Mouse (Mus musculus): Measurements from ENCODE around the gene Zfp592.
"Not testable (repeated sequence)": the region's sequence is repeated elsewhere in the genome, so short reads cannot be mapped to it uniquely, and the experiment has no call there.

Zfp592 gene

DNA sequence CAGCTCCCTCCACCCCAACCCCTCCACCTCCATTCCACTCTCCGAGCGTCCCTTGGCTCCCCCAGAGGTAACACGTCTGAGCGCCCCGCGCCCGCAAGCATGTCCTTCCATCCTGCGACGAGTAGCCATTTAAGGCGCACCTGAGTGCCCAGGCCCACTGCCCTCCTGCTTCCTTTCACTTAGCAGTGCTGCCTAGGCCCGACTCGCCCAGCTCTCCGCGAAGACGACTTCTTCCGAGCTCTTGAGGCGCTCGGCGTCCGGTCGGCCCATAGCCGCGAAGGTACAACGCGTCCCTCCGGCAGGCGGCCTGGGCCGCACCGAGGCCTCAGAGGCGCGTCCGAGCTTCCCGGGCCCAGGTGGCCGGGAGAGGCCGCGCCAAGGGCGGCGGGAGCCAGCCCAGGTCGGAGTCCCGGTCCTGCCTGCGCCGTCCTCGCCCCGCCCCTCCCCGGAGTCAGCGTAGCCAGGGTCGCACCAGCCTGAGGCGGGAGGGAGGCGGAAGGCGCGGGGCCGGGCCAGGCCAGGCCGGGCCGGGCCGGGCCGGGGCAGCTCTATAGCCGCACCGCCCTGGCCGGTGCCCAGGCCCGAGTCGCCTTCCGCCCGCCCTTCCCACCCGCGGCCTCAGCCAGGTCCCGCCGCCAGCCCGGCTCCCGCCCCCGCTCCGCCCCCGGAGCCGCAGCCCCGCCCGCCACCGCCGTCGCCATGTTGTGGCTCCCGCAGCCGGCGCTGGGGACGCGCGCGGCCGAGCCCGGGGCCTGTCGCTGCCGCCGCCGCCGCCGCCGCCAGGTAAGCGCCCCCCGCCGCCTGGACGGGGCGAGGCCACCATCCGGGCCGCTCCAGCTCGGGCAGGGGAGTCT is at the start of gene Zfp592:
Zfp592 (plus strand) TSS at position 702 of the 854 bp plus-strand sequence.
- peak; percentile 81 for ATAC-seq (ENCODE audit: insufficient number of reproducible peaks, low FRiP score, low TSS enrichment)

- peak; percentile 100 for ATAC-seq (ENCODE audit: insufficient number of reproducible peaks, low FRiP score, low TSS enrichment)
Observed at GRCm38 (mm10) chr7:80947445-80948350, 45.8 kb upstream of the Zfp592 start, which contains the start of gene Sec11a. Sec11a (minus strand) TSS chr7:80947780.

GRCm38 (mm10) chr7:80951461-80951860 is 42.0 kb upstream of the Zfp592 start:
- ATAC-seq (ENCODE audit: insufficient number of reproducible peaks, low FRiP score, low TSS enrichment), result no peak

- ATAC-seq (ENCODE audit: insufficient number of reproducible peaks, low FRiP score, low TSS enrichment), result no peak
Observed at GRCm38 (mm10) chr7:80952140-80952539, 41.3 kb upstream of the Zfp592 start.

DNA sequence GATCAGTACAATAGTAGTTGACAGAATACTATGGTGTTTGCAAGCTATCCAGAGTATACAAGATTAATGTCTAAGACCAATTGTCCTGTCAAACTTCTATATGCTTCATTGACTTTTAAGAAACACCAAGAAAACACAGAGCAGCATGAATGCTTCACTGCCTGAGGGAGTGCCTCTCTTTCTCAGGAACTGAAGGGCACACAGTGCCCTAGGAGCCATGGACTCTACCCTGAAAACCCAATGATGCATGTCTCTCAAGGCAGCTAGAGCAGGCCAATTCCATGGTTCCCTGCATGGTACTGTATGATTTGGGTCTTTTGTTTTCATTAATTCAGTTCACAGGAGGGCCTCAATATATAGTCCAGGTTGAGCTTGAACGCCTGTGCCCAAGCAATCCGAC is 39.2 kb upstream of the Zfp592 start:
- no peak for ATAC-seq (ENCODE audit: insufficient number of reproducible peaks, low FRiP score, low TSS enrichment)

GRCm38 (mm10) chr7:80956891-80957290 is 36.6 kb upstream of the Zfp592 start:
- ATAC-seq (ENCODE audit: insufficient number of reproducible peaks, low FRiP score, low TSS enrichment), result no peak

GRCm38 (mm10) chr7:80959003-80959402 is 34.5 kb upstream of the Zfp592 start:
- no peak for ATAC-seq (ENCODE audit: insufficient number of reproducible peaks, low FRiP score, low TSS enrichment)

- ATAC-seq (ENCODE audit: insufficient number of reproducible peaks, low FRiP score, low TSS enrichment), result no peak
Observed at GRCm38 (mm10) chr7:80962799-80963198, 30.7 kb upstream of the Zfp592 start.

DNA sequence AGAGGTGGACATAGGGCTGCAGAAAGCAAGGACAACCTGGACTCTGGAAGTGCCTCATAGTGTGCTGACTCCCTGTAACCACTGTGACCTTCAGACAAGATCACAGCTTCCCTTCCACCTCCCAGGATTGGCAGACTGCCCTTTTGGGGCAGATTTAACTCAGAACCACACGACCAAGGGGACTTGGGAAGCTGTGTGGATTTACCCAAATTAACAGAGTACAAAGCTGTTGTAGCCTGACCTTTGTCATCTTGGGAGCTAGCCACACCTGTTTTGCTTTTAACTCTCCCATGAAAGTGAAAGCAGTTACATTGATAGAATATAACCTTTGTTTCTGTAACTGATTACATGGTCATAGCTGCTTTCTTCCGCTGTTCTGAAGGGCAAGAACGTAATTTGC is 22.6 kb upstream of the Zfp592 start:
- ATAC-seq (ENCODE audit: insufficient number of reproducible peaks, low FRiP score, low TSS enrichment), result no peak

GRCm38 (mm10) chr7:80971419-80971818 is 22.1 kb upstream of the Zfp592 start:
- ATAC-seq (ENCODE audit: insufficient number of reproducible peaks, low FRiP score, low TSS enrichment), result no peak

- ATAC-seq (ENCODE audit: insufficient number of reproducible peaks, low FRiP score, low TSS enrichment), result no peak
Observed at GRCm38 (mm10) chr7:80972082-80972481, 21.4 kb upstream of the Zfp592 start.

- ATAC-seq (ENCODE audit: insufficient number of reproducible peaks, low FRiP score, low TSS enrichment), result not testable (repeated sequence)
Observed at GRCm38 (mm10) chr7:80972920-80973637, 20.4 kb upstream of the Zfp592 start.

GRCm38 (mm10) chr7:80973638-80974015 is 19.9 kb upstream of the Zfp592 start:
- ATAC-seq (ENCODE audit: insufficient number of reproducible peaks, low FRiP score, low TSS enrichment), result not testable (repeated sequence)

DNA sequence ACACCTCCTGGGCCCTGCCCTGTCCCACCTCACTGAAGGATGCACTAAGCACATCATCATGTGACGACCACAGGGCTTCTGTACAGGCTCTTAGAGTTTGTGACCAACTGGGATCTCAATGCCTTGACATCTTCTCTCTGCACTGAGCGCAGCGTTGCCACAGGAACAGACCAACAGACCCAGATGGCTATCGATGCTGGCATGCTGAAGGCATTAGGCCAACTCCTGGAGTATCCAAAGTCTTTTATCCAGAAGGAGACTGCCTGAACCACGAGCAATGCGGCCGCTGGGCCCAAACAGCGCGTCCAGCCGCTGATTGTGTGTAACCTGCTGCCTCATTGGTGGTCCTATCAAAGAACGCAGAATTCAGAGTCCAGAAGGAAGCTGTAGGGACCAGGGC is 12.9 kb upstream of the Zfp592 start:
- no peak; the same call in 1 of the 2 replicates for ATAC-seq (ENCODE audit: insufficient number of reproducible peaks, low FRiP score, low TSS enrichment)

GRCm38 (mm10) chr7:80986458-80987187 is 6.9 kb upstream of the Zfp592 start:
- ATAC-seq (ENCODE audit: insufficient number of reproducible peaks, low FRiP score, low TSS enrichment), result no peak

GRCm38 (mm10) chr7:80987805-80988625 is 5.5 kb upstream of the Zfp592 start:
- no peak for ATAC-seq (ENCODE audit: insufficient number of reproducible peaks, low FRiP score, low TSS enrichment)

DNA sequence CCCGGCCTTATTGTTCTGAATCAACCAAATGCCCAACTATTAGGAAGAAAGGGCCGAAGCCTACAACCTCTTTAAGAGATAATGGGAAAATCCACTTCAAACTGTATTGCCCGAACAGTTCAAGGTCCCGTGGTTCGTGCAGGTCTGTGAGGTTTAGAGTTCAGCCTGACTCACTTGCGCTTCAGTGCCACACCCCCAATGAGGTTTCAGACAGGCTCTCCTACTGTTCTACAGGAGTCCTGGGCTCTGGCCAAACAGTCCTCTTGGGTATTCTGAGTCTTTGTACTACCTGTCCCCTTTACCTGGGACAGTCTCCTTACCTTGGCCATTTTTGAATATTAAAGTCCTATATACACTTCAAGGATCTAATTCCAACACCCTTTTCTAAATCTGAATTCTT is 3.2 kb upstream of the Zfp592 start:
- no peak for ATAC-seq (ENCODE audit: insufficient number of reproducible peaks, low FRiP score, low TSS enrichment)

- ATAC-seq (ENCODE audit: insufficient number of reproducible peaks, low FRiP score, low TSS enrichment), result no peak
Observed at GRCm38 (mm10) chr7:80991589-80991988, 1.9 kb upstream of the Zfp592 start.

- ATAC-seq (ENCODE audit: insufficient number of reproducible peaks, low FRiP score, low TSS enrichment), result no peak
Observed at GRCm38 (mm10) chr7:80992063-80992462, 1.4 kb upstream of the Zfp592 start.
